Mouse (Mus musculus) erythroblast, embryonic 14.5 days (primary cell): ENCODE data around the gene Kcnd2. TPM values are rescaled to one million over a fixed set of nuclear protein-coding genes. Genes with fewer than 3 reads are reported as not detected.
"Not testable (repeated sequence)": the region's sequence is repeated elsewhere in the genome, so short reads cannot be mapped to it uniquely, and the experiment has no call there.

Experiments
- H3K27me3 ChIP-seq: 2 replicates; pipeline ENCODE4 v1.6.1; 2012; ENCODE audit warnings: inconsistent platforms; ENCODE audit not compliant: control insufficient read depth
- H3K36me3 ChIP-seq: 2 replicates; pipeline ENCODE4 v1.6.1; 2012; ENCODE audit warnings: mild to moderate bottlenecking, inconsistent platforms; ENCODE audit not compliant: control insufficient read depth
- H3K4me1 ChIP-seq: 2 replicates; pipeline ENCODE4 v1.6.1; 2012; ENCODE audit warnings: inconsistent platforms; ENCODE audit not compliant: control insufficient read depth
- H3K4me3 ChIP-seq: replicated peaks from 2 replicates; pipeline ENCODE3; 2012; ENCODE audit warnings: moderate library complexity, mild to moderate bottlenecking, inconsistent platforms
- H3K9me3 ChIP-seq: 2 replicates; pipeline ENCODE4 v1.6.1; 2012; ENCODE audit warnings: low read length, inconsistent platforms, mixed read lengths; ENCODE audit not compliant: control insufficient read depth
- GATA1 ChIP-seq: IDR thresholded peaks from 2 replicates; pipeline ENCODE4 v1.6.1; 2012; ENCODE audit warnings: low read length, inconsistent platforms, mixed read lengths
- TAL1 ChIP-seq: IDR thresholded peaks from 3 replicates; pipeline ENCODE4 v1.6.1; 2012; ENCODE audit warnings: low read length, inconsistent platforms, mixed read lengths
- polyA plus RNA-seq: library from polyadenylated mRNA; stranded (reverse); fragments of >175 nt; gene quantifications from 2 replicates; pipeline ENCODE4 v1.2.3, GENCODE M21; 2012

The Kcnd2 gene
- polyA plus RNA-seq, 1 experiment = not detected

DNA sequence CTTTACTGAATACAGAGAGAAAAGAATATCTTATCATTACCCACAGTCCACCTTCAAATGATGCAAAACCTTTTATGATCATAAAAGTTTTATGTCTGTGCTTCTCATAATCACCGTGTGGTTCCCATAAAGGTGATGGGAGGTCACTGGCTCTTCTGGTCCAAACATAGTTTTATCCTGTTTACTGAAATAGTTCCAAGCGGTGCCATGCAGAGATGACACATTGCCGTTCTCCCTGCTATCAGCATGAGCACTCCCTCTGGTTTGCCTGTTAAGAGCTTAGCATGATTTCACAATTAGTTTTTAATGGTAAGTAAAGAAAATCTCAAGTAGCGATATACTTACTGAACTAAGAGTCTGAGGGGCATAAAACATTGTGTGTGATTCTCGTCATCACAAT, 43.7 kb downstream of the Kcnd2 start:
- H3K27me3 ChIP-seq = no peaks in the 10 kb centered on the region
- no peaks in the 10 kb centered on the region for H3K36me3 ChIP-seq
- H3K9me3 ChIP-seq = no peaks in the 10 kb centered on the region; the same call in 1 of the 2 replicates
- H3K4me1 ChIP-seq = no peaks in the 10 kb centered on the region
- no peak for TF ChIP-seq TAL1
- no peak for TF ChIP-seq GATA1
- H3K4me3 ChIP-seq = no peak overlapping the region

DNA sequence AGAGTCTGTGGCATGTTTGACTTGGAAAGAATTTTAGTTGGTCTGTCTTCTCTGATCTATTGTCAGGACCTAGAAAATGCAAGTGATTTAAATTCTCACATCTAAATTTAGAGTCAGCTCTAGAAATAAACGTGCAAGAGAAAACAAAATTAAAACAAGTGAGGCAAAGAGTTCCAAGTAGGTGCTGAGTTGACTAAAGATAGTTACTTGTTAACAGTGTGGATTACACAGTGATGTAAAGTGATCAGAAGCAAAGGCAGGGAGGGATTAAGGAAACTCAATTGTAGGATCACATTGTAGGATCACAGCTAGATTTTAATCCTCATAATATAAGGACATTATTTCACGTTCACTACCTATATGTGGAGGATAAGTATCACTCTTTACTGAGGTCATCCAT, 52.6 kb downstream of the Kcnd2 start:
- H3K9me3 ChIP-seq = no peaks in the 10 kb centered on the region
- no peak overlapping the region for H3K4me3 ChIP-seq

DNA sequence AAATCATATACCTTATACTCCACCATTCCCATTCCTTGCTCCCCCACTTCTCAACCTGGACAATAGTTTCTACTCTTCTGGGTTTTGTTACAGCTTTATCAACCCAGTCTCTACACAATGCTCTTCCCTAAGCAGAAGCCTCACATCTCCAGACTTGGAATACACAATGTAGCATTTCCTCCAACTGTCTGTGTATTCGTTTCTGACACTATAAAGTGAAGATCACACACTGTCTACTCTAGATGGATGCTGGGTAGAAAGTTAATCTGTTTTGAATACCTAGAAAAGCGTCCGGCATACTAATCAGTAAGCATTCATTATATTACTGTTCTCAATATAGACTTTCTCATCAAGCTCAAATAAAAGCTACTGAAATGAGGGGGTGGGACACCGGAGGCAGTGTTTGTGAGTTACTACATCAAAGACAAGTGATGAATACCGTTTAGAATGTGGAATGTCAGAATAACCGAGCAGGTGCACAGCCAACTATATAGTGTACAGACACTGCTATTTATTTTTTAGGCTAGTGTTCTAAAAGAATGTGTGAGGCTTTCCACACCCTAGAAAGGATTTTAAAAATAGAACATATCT, 62.1 kb downstream of the Kcnd2 start:
- H3K27me3 ChIP-seq = no peaks in the 10 kb centered on the region
- no peaks in the 10 kb centered on the region for H3K36me3 ChIP-seq
- TF ChIP-seq TAL1 (no peak), GATA1 (no peak)
- H3K9me3 ChIP-seq = no peaks in the 10 kb centered on the region
- H3K4me3 ChIP-seq = no peak overlapping the region
- no peaks in the 10 kb centered on the region for H3K4me1 ChIP-seq

More for the DNA sequence above, 52.6 kb downstream of the Kcnd2 start:
- TF ChIP-seq GATA1 (no peak), TAL1 (no peak)
- Histone ChIP-seq H3K27me3 (no peaks in the 10 kb centered on the region), H3K36me3 (no peaks in the 10 kb centered on the region), H3K4me1 (no peaks in the 10 kb centered on the region)

DNA sequence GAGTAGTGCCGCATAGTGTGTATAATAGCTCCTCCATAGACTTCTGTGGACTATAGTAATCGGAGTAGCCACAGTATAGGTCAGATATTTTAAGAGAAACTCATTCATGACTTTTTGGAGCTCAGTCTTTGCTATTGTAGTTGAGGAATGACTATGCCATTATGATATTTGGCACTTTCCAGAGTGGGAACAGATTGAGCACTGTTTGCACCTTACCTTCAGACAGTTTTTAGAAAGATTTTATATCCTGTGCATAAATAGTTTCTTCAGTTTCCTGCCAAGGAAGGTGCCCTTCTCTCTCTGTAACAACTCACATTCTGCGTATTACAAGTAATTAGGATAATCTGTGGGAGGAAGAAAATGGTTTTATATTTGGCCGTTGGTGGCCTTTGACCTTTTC, 89.6 kb downstream of the Kcnd2 start:
- no peaks in the 10 kb centered on the region for H3K4me1 ChIP-seq
- H3K9me3 ChIP-seq = no peaks in the 10 kb centered on the region
- no peaks in the 10 kb centered on the region for H3K27me3 ChIP-seq
- TF ChIP-seq TAL1 (no peak), GATA1 (no peak)
- H3K4me3 ChIP-seq = no peak overlapping the region
- no peaks in the 10 kb centered on the region for H3K36me3 ChIP-seq

DNA sequence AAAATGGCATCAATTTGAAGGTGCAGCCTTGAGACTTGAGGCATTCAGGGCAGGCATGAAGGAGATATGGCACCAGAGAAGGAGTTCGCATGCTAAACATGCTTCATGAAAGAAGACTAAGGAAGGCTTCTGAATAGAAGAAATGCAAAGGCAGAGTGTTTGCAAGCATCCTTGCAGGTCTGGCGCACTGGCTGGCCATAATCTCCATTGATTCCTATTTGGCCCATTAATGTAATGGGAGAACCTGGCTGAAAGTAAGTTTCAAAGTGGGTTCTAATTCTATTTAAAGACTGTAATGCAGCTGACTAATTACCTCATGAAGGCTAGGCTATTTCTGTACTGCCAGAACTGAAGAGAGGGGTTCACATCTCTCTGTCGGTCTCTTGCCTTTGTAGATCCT, 94.9 kb downstream of the Kcnd2 start:
- Histone ChIP-seq H3K4me3 (no peak overlapping the region), H3K4me1 (no peaks in the 10 kb centered on the region), H3K9me3 (no peaks in the 10 kb centered on the region), H3K36me3 (no peaks in the 10 kb centered on the region), H3K27me3 (no peaks in the 10 kb centered on the region)
- TF ChIP-seq TAL1 (no peak), GATA1 (no peak)

DNA sequence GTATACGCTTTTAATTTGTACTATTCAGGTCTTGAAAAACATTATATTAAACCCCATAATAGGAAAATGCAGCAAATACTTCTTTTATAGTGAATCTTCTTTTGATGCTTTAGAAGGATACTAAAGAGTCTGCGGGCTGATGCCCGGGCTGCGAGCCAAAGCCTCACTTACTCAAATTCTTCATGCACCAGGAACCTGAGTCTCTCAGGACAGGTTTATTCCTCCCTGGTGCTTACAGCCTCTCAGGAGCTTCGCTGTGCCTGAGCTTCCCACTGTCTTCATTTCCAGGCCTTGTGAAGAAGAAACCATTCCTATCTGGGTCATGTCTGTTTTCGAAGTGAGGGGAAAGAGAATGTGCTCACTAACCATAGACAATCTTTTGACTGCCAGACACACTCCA, 106.1 kb downstream of the Kcnd2 start:
- no peaks in the 10 kb centered on the region for H3K27me3 ChIP-seq
- no peaks in the 10 kb centered on the region for H3K9me3 ChIP-seq
- H3K4me1 ChIP-seq = no peaks in the 10 kb centered on the region
- TF ChIP-seq TAL1 (no peak), GATA1 (no peak)
- no peak overlapping the region for H3K4me3 ChIP-seq
- H3K36me3 ChIP-seq = no peaks in the 10 kb centered on the region

DNA sequence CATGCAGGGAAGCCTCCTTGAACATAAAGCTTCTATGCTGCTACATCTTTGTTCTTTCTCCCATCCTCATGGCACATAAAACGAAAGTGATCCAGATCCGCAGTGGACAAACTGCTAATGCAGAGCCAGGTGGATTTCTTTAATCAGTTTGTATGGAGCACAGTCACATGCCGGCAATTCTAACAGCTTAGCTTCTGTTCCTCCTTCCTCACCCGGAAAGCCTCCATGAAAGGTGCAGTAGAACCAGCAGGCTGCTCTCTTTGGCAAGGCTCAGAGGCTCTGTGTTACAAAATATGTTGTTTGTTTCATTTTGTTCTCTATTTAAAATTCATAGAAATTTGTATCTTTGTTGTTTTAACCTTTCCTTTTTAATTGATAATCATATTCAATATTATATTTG, 106.9 kb downstream of the Kcnd2 start:
- Histone ChIP-seq H3K9me3 (no peaks in the 10 kb centered on the region), H3K27me3 (no peaks in the 10 kb centered on the region), H3K36me3 (no peaks in the 10 kb centered on the region), H3K4me3 (no peak overlapping the region), H3K4me1 (no peaks in the 10 kb centered on the region)
- TF ChIP-seq GATA1 = no peak

DNA sequence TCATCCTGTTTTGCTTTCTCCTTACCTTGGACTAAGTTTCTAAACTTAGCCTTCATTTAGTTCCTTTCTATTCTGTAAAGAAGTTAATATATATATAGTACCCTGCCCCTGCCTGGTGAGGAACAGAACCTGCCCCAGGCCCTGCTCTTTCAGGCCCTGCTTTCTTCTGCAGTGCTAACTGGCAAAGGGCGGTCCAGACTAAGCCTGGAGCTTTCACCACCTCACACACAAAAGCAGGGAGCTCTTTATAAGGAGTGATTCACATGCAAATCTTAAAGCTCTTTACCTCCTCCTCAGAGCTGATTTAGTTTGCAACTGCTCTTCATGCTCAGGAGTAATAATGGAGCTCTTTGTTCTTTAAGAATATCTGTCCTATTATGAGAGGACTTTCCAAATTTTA, 109.9 kb downstream of the Kcnd2 start:
- no peak for TF ChIP-seq GATA1
- no peak for TF ChIP-seq TAL1

DNA sequence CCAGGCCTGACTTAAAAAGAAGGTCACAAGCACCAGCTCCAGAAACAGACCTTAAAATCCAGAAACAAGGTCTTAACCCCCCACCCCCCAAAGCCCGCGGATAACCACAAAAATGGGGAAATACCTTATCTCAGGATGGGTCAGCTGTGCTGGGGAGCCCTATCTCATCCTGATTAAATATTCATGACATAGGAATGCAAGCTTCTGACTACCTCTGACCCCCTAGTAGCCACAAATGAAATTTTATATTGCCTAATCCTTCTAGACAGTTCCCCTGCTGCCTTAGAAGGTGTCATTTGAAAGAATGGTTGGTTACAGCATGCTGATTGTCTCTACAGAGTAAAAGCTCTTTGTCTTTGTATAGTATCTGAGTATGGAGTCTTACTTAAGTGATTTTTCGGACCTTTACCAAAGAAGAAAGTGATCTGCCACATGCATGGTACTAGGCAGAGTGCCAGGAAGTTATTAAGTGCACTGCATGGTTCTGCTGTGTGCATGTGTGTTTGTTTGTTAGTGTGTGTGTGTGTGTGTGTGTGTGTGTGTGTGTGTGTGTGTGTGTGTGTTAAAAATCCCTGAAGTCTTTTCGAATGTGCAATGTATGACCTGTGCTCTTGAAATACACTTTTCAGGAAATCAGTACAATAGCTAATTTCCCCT, 111.9 kb downstream of the Kcnd2 start:
- H3K36me3 ChIP-seq = no peaks in the 10 kb centered on the region
- H3K9me3 ChIP-seq = no peaks in the 10 kb centered on the region
- no peaks in the 10 kb centered on the region for H3K27me3 ChIP-seq
- H3K4me1 ChIP-seq = no peaks in the 10 kb centered on the region
- no peak overlapping the region for H3K4me3 ChIP-seq
- no peak for TF ChIP-seq TAL1
- TF ChIP-seq GATA1 = no peak

More for the DNA sequence above, 109.9 kb downstream of the Kcnd2 start:
- Histone ChIP-seq H3K27me3 (no peaks in the 10 kb centered on the region), H3K9me3 (no peaks in the 10 kb centered on the region), H3K36me3 (no peaks in the 10 kb centered on the region), H3K4me1 (no peaks in the 10 kb centered on the region), H3K4me3 (no peak overlapping the region)

DNA sequence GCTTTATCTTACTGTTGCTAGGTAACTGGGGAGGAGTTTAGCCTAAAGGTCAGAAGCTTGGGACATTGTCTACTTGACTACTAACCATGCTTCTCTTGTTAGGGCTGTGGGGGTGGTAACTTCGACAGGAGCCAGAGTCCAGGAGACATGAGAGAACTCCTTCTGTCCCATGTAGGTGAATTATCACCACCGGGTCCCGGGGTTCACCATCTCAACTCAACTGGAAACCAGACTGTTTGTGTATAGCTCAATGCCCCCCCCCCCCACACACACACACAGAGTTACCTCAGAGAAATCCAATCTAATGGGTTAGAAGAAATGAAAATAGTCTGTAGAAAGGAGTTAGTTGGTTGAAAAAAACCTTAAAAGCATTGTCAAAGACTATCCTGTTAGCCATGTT, 170.0 kb downstream of the Kcnd2 start:
- not testable (repeated sequence) for H3K27me3 ChIP-seq, H3K4me3 ChIP-seq, H3K9me3 ChIP-seq, H3K4me1 ChIP-seq, H3K36me3 ChIP-seq
